Mouse (Mus musculus): ENCODE data around the gene Sowaha.

The Sowaha gene

GRCm38 (mm10) chr11:53504376-53504775 lies 24.3 kb upstream of the Sowaha start:
- no peak for DNase-seq

DNA sequence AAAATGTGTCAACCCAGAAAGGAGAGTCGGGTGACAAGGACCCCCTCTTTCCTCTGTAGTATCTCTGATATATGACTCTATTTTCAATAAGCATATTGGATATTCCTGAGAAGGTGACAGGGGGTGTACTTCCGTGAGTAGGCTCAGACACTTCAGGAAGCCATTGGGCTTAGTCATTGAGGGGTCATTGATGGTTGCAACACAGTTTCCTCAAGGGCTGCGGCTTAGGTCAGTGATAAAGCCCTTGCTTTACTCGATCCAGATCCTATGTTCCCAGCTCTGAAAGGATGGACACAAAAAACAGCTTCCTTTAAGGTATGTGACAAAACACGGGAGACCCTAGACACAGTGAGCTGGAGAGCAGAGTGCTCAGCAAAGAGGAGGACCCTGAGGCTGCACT lies 23.7 kb upstream of the Sowaha start:
- peak; percentile 55 for DNase-seq

- DNase-seq: no peak
These were observed 22.1 kb upstream of the Sowaha start for GRCm38 (mm10) chr11:53502039-53502765.

DNA sequence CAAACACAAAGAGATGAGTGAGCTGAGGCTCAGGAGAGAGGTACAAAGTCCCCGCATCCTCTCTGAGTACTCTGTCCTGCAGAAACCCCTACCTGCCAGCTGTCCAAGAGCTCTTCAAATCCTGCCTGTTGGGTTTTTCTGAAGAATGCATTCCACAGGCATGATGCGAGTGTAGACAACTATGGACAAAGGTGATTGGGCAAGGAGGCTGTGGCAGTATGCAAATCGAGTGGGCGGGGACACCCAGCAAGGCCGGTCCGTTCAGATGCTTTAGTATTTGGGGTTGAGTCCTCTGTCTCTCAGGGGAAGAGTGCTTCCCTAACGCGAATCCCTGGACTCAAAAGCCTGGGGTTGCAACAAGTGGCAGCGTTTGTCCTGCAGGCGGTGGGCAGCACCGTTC lies 20.5 kb upstream of the Sowaha start:
- peak; percentile 90 for DNase-seq

DNA sequence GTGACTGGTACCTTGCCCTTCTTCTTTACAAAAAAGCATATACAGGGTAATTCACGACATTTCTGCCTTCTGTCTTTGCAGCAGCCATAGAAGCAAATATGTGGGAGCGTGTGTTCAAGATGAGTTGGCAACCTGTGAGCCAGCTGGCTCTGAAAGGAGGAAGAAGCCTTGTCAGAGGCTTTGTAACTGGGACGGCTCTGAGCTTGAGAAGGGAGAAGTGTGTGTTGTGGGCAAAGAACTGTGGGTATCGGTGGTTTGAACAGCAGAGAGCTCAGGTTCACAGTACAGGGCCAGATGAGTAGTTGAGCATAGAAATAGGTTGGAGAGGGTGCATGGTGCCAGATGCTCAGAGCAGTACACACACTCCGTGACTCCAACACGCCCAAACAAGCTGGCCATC lies 16.9 kb upstream of the Sowaha start:
- DNase-seq: no peak

GRCm38 (mm10) chr11:53495417-53495816 lies 15.3 kb upstream of the Sowaha start:
- no peak for DNase-seq

DNA sequence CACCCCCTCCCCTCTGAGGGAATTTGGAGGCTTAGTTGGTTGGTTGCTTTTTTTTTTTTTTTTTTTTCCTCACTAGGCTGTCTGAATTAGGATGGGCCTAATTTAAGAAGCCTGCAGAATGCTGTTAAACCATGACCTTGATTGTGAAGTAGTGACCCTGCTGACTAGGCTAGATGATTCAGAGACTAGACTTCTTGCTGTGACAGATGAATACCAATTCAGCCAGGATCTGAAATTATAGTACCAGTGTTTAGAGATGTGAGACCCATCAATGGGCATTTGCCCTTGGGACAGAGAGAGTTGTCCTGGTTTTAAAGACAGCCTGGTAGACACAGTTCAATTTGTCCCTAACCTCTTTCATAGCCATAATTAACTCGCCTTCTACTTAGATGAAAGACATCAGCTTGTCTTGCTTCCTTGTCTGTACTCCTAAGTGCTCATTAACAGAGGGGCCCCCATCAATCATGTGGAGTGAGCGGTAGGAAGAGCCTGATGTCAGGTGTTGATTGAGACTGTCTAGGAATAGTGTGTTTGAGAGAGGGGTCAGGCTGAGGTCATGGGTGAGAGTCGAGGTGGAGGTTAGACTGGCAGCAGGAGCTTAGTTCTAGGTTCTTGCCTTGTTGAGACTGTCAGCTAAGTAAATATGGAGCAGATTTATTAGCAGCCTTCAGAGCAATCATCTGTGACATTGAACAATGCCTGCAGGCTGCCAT lies 13.3 kb upstream of the Sowaha start:
- no peak for DNase-seq

- DNase-seq: no peak
These were observed 11.9 kb upstream of the Sowaha start for GRCm38 (mm10) chr11:53491954-53492401.

DNA sequence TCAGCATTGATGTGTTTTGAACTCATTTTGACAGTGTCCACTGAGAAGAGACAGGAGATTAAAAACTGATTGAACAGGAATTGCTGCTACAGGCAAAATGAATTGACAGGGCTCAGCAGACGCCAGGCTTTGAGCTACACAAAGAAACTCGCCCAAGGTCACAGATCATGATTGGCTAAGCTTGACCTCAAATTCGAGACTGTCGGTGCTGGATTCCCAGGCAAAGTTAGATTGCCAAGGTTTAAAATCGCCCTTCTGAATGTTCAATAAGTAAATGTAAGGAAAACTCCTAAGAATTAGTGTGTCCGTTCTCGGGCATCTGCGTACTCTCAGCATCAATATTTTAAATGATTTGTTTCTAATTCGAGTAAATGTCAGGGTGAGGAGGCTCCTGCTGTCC lies 9.3 kb upstream of the Sowaha start:
- no peak for DNase-seq

GRCm38 (mm10) chr11:53489007-53489406 lies 8.9 kb upstream of the Sowaha start:
- no peak for DNase-seq

DNA sequence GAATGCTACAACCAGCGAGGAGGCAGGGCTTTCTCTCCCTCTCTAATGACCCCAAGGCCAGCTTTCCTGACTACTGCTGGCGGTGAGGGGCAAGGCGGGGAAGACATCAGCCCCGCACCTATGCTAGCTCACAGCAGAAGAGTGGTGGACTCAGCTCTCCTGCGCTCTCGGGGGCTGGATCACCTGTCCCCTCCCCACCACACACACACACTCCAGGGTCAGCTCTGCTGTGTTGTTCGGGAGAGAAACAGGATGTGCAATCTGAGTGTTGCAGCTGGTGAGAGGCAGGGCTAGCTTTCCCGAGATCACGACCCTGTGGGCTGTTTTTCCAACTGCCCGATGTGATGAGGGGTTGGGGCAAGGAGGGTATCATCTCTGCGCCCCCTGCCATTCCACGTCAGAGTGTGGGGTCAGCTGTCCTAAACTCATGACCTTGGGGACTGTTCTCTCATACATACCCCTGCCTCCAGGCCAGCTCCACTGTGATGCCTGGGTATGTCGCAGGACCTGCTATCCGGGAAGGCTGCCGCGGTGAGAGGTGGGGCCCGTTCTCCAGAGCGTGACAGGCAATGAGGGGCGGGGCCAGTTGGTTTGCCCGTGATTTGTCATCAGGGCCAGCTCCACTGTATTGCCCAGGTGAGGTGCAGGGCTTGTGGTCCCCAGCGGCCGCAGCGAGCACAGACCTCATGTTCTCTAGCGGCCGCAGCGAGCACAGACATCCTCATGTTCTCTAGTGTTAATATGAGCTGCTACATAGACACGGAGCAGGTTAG lies 6.9 kb upstream of the Sowaha start:
- peak; percentile 53 for DNase-seq

DNA sequence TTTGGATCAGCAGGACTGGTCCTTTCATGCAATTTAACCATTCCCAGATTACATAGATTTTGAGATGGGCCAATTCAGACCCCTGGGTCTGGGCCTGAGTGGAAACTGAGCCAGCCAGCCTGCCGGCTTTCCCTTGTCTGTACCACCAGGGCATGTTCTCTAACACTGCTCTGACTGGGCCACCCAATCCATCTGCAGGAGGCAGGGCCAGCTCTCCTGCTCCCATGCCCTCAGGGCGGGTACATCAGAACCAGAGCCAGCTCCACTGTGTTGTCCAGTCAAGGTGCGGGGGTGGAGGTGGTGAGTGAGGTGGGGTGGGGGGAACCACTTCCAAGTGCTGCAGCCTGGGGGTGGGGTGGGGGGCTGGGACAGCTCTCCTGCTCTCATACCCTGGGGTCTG lies 6.3 kb upstream of the Sowaha start:
- DNase-seq: no peak

DNA sequence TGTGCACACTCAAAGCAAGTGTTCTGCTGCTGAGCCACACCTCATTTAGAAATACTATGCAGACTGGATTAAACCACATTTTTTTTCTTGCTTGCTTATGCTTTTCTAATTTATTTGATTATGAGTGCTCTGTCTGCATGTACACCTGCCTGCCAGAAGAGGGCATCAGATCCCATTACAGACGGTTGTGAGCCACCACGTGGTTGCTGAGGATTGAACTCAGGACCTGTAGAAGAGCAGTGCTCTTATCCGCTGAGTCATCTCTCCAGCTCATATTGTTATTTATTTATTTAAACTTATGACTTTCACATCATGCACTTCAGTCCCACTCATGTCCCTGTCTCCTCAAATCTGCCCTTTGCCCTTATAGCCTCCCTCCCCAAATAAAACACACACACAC lies 5.6 kb upstream of the Sowaha start:
- DNase-seq: peak; percentile 30

DNA sequence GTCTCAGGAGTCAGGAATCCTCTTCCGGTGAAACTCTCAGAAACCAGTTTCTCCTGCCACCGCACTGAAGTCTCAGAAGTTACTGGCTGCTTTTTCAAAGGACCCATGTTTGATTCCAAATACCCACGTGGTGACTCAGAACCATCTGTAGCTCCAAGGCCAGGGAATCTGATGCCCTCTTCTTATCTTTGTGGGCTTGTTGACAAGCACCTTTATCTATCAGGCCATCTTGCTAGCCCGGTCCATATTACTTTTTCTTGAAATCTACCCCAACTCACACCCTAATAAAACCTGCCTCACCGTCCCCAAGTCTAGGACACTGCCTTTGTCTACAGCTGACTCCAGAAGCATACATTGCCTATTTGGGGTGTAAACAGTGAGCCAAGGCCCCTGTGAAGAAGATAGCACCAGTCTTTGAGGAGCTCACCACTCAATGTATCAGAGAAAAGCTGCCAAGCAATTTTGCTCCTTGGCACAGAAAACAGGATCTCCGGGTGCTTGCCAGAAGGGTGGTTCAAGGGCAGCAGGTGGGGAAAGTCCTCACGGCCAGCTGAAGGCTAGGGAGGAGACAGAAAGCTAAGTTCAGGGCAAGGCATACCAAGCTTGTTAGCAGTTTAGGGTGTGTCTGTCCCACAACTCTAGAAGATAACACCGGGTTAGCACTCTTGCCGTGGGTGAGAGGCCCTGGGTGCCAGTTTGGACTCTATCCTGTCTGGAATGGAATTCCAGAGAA lies 3.3 kb upstream of the Sowaha start:
- DNase-seq: peak; percentile 24

- no peak for DNase-seq
These were observed 1.1 kb upstream of the Sowaha start for GRCm38 (mm10) chr11:53481088-53481730.

GRCm38 (mm10) chr11:53479171-53479782 lies 797 bp downstream of the Sowaha start:
- no peak for DNase-seq

- no peak for DNase-seq
These were observed 1.5 kb downstream of the Sowaha start for GRCm38 (mm10) chr11:53478383-53479170.

DNA sequence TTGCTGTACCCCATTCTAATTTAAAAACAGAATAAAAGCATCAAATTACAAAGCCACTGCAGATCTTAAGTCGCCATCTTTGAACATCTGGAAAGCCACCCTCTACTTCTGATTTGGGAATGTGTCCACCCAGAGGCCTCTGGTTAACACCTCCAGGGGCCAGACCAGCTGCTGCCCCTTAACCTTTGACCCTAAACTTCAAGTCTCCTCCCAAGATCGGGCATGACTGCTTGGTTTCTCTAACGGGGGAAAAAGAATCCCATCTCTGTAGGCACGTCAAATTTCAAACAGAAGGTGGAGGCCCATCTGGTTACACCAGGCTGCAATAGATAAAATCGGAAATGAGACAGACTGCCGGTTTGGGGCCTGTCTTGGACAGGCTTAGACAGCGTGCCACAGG lies 2.2 kb downstream of the Sowaha start:
- no peak for DNase-seq

- no peak for DNase-seq
These were observed 4.5 kb downstream of the Sowaha start for GRCm38 (mm10) chr11:53475620-53476019.

DNA sequence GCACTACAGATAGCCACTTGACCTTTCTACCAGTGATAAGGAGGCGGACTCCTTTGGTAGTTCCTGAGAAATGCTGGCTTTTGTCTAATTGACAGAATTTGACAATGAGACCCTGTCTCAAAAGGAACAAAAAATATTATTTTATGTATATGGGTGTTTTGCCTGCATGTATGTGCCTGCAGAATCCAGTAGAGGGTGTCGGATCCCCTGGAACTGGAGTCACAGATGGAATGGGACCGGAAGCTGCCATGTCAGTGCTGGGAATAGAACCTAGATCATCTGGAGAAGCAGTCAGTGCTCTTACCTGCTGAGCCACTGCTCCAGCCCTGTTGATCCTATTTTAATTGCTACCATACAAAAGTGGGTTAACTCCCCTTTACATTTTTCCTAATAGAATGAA lies 7.4 kb downstream of the Sowaha start:
- DNase-seq: no peak

Data from lung, postnatal 36 days (tissue).